Mouse (Mus musculus) brain, embryonic 14.5 days (tissue): ENCODE data around the gene Rasl10a.

Source experiments
- CTCF ChIP-seq: fragments of 200-500 bp; IDR thresholded peaks from 2 replicates; pipeline ENCODE4 v1.5.1; 2012; ENCODE audit warnings: inconsistent platforms, mild to moderate bottlenecking, moderate library complexity, borderline replicate concordance; ENCODE audit not compliant: insufficient read depth, insufficient read length; ENCODE audit errors: extremely low read depth
- POLR2A ChIP-seq: fragments of 200-500 bp; IDR thresholded peaks from 2 replicates; pipeline ENCODE4 v1.6.1; 2012; ENCODE audit warnings: mild to moderate bottlenecking, inconsistent platforms, borderline replicate concordance; ENCODE audit not compliant: poor library complexity, insufficient read depth, insufficient read length, severe bottlenecking; ENCODE audit errors: extremely low read depth

- TF ChIP-seq CTCF (no peak), POLR2A (no peak)
These were observed 46.1 kb downstream of the Rasl10a start for GRCm38 (mm10) chr11:5103986-5104509.
